Mouse (Mus musculus) mouse trophoblast stem cell (cell line): ENCODE results near the gene Pou3f4.
"Not testable (repeated sequence)": the region's sequence is repeated elsewhere in the genome, so short reads cannot be mapped to it uniquely, and the experiment has no call there.

Experiments
- in situ Hi-C, 2 experiments: fragments of 300-500 bp; cut with MseI, MboI; formaldehyde crosslinking; loops; 2 replicates in 1 of 2; 3 replicates in 1 of 2; pipeline ENCODE4 v1.15.1; 2025

Pou3f4 gene

DNA sequence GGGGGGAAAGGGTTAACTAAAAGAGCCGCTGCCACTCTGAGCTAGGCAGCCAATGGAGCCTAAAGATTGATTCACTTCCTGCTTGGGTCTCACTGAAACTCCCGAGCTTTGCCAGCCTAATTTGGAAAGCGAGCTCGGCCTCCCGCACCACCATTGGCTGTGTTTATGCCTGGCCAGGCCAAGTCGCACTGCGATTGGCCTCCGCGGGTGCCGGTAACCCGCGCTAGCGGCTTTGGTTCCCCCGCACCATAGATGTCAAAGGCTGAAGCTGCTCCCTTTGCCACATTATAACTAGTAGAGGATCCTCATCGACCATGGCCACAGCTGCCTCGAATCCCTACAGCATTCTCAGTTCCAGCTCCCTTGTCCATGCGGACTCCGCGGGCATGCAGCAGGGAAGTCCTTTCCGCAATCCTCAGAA is at the start of gene Pou3f4:
Pou3f4 (plus strand) TSS at position 130 of the 421 bp plus-strand sequence.
- in situ Hi-C loops: no loop called here

DNA sequence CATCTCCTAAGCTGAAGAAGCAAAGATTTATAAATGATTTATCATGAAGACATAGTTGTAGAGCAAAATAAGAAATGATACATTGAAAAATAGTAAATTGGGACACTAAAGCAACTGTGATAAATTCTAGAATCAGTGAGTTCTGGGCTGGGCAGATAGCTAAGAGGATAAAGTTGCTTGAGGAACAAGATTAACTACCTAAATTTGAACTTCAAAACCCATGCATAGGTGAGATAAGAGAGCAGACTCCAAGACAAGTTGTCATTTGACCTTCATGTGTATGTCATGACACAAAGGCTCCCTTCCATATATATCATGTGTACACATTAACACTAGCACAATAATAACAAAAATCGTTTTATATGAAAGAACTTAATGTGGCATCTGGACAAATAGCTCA is 48.1 kb upstream of the Pou3f4 start:
- in situ Hi-C loops: no loop called here

DNA sequence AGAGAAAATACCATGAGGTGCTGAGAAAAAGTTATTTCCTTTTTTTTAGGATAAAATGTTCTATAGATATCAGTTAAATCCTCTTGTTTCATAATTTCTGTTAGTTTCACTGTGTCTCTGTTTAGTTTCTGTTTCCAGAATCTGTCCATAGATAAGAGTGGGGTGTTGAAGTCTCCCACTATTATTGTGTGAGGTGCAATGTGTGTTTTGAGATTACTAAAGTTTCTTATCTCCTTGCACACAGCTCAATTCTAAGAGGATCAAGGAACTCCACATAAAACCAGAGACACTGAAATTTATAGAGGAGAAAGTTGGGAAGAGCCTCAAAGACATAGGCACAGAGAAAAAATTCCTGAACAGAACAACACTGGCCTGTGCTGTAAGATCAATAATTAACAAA is 39.3 kb upstream of the Pou3f4 start:
- in situ Hi-C loops: not testable (repeated sequence)

DNA sequence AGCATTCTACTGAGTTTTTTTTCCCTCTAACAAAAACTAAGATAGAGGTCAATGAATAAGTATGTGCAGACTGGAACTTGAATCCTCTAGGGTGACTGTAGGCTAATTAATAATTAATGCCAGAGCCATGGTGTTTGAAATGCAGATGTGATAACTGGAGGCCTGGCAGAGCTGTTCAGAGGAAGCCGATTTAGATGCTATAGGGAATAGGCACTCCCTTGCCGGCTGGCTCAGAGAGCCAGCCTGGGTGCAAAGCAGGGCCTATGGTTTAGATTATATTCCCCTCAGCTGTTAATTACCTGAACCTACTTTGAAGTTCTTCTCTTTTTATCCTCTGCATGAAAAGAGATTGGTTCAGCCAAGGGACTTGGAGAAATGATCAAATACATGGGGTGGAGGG is 11.6 kb upstream of the Pou3f4 start:
- in situ Hi-C loops: no loop called here

DNA sequence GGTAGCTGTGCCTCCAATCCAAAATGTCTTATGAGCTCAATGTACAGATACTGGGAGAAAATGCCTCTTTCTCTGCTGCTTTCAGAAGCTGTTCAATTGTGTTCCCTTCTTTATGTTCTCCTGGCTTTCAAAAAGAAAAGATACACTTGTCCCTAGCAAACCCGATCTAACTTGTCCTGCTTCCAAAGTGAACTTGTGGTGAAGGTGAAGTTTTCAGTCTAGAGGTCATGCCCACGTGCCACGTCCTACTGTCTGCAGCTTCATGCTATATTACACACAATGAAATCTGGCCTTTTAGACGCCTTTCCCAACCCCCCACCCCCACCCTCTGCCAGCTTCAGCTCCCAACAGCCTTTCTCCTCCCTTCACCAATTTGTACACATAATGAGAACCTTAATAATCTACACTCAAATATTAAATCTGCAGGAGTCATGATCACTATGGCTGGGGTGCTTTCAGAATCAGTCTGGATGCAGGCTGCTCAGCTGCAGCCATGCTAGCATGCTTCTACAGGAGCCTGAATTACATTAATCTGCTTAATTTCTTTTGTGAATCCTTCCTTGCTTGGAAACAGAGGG is 4.0 kb upstream of the Pou3f4 start:
- in situ Hi-C loops: no loop called here

DNA sequence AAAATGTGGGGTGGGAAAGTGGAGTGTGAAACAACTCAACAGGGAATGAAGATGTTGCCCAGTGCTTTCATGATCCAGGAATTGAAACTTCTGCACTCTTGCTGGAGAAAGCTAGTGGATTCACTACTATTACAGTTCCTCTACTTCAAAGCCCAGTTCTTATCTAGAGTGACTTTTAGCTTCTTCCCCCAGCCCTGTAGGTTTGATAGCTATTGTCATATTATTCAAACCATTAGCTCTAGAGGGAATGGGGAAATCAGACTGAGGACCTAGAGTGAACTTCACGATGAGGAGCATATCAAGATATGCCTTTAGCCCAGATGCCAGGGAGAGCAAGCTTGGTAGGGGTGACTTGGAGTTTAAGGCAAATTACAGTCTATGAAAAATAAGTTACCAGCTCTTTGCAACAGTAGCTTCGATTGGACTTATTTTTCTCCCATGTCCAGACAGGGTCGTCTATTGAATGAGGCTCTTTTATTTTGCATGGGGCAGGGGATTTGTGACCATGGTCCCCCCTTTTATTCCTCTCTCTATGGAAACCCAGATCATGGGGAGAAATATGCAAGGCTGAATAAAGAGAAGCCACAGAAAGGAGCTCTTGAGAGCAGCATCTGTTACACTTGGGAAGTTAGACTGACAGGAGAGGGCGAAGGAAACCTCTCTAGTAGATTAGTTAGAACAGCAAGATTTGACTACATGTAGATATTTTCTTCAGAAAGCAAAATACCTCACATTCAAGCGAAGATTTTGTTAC is 3.1 kb upstream of the Pou3f4 start:
- in situ Hi-C loops: no loop called here

DNA sequence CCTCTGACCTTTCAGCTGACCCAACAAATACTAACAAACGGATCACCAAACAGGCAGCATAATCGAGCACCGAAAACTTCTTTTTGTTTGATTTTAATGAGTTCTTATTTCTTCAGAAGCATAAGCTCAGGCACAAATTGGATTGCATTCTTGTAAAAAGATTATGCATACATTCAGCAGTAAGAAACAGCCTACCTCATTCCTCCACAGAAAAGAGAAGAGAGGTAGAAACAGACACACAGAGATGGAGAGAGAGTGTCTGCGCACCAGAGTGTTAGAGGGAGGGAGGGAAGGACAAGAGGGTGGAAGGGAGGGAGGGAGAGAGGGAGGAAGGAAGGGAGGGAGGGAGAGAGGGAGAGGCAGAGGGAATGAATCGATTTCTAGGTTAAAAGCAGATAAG is 2.0 kb upstream of the Pou3f4 start:
- in situ Hi-C loops: no loop called here

DNA sequence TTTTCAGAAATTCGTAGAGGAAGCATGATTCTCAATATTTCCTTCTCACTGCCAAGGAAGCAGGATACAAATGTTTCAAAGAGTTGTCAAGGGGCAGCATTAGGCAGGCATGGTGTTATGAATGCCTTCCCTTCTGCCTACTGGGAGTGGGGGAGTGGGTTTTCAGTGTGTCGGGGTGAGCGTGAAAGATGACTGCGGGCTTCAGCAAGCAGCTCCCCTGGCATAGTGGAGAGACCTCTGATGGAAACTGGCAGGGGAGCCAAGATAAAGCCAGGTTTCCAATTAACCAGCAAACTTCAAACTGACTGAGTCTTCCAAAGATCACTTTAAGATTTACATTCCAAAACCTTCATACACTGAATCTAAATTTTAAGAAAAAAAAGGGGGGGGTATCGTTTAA is 679 bp upstream of the Pou3f4 start:
- in situ Hi-C loops: no loop called here

DNA sequence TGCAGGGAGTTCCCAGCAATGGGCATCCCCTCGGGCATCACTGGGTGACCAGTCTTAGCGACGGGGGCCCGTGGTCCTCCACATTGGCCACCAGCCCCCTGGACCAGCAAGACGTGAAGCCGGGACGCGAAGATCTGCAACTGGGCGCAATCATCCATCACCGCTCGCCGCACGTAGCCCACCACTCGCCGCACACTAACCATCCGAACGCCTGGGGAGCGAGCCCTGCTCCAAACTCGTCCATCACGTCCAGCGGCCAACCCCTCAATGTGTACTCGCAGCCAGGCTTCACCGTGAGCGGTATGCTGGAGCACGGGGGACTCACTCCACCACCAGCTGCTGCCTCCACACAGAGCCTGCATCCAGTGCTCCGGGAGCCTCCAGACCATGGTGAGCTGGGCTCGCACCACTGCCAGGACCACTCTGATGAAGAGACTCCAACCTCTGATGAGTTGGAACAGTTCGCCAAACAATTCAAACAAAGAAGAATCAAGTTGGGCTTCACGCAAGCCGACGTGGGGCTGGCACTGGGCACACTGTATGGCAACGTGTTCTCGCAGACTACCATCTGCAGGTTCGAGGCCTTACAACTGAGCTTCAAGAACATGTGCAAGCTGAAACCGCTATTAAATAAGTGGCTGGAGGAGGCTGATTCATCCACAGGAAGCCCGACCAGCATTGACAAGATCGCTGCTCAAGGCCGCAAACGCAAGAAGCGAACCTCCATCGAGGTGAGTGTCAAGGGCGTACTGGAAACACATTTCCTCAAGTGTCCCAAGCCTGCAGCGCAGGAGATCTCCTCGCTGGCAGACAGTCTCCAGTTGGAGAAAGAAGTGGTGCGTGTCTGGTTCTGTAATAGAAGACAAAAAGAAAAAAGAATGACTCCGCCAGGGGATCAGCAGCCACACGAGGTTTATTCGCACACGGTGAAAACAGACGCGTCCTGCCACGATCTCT is 790 bp downstream of the Pou3f4 start:
- in situ Hi-C loops: no loop called here

DNA sequence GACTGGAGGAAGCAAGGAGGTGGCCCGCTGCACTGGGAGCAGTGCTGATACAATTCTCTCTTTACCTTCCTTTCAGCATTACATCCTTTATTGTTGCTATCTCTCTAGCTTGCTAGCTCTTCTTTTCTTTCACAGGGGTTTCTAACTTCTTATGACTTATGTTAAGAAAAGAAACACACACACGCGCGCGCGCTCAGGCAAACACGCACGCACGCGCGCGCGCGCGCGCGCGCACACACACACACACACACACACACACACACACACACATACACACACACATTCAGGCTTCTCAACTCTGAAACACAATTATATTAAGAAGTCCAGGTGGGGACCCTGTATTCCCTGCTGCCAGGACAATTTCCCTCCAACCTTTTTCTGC is 1.5 kb downstream of the Pou3f4 start:
- in situ Hi-C loops: no loop called here

DNA sequence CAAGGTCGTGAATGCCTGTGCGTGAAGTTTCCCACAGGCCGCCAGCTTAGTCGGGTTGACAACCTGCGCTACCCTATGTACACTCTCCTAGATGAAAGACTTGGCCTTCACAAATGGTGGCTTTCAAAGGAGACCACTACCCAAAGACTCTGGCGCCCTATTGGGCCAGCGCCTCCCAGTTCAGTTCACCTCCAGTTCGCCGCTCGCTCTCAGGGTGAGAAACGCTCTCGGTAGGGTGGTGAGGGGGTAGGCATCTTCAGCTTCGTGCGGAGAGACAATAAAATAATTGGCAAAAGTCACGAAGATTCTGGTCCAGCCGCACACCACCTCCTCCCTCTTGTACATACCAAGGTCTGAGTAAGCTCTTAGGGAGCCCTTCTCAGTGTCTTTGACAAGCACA is 2.5 kb downstream of the Pou3f4 start:
- in situ Hi-C loops: no loop called here

DNA sequence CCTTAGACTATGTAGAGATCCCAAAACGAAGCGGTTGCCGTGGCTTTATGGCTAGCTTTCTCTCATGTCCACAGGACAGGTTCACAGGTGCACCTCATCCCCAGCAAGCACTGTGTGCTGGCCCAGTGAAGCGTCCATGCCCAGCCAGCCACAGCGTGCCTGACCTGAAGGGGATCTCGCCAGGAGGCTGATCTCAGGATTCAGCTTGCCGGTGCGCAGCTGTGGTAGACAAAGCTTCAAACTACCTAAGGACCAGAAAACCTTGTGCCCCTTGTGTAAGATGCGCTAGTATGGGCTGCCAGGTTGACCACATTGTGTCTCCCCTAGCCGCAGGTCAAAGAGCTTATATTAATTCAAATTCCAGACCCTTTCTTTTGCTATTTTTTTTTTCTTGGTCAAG is 3.1 kb downstream of the Pou3f4 start:
- in situ Hi-C loops: no loop called here

DNA sequence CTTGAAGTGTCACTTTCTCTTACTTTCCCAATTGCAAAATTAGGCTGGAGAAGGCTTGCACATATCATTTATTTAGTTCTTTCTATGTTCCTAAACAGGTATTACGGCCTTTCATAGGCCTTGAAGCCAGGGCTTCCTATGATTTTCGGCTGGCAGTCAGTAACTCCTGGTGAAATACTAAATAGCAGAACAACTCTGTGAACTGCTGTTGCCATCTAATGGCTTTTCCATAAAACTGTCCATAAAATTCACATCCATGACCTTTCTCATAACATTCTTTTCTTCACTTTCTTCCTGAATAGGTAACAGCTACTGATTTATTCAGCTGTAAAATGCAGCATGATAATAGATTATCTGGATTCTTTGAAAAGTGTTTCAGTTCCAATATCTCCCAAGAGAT is 23.4 kb downstream of the Pou3f4 start:
- in situ Hi-C loops: no loop called here

DNA sequence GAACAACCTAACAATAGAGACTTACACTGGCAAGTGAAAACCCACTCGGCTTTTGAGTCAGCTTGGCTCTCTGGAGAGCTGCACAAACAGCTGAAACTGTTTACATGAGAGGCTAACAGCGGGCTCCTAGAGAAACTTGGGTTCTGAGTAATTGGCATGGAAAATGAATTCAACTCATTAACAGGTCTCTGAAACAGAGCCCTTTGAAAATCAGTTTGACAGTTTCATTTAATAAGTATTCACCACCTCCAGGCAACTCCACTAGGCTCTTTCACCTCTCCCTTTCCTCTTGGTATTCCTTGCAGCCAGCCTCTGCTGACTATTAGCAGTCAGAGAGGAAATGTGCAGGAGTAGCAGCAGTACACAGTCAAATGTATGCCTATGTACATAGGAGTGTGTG is 37.2 kb downstream of the Pou3f4 start:
- in situ Hi-C loops: no loop called here
